Mouse (Mus musculus) heart, adult 2 months (tissue): ENCODE measurements around the gene Rnf138rt1. TPM values are rescaled to one million over a fixed set of nuclear protein-coding genes. Genes with fewer than 3 reads are reported as not detected.

Experiments
- DNase-seq, 2 experiments: peaks; one replicate each; pipeline ENCODE4 v3.0.0; 2021
- H3K27ac ChIP-seq: fragments of 200-600 bp; 2 replicates; pipeline ENCODE4 v1.8.1; 2022
- H3K27me3 ChIP-seq: fragments of 200-500 bp; 2 replicates; pipeline ENCODE4 v1.6.1; 2012; ENCODE audit warnings: mild to moderate bottlenecking, low read length, inconsistent platforms, mixed read lengths; ENCODE audit not compliant: control insufficient read depth, insufficient read depth
- H3K36me3 ChIP-seq: fragments of 200-500 bp; 2 replicates; pipeline ENCODE4 v1.6.1; 2012; ENCODE audit warnings: low read length, inconsistent platforms; ENCODE audit not compliant: control insufficient read depth, insufficient read depth
- H3K4me1 ChIP-seq: fragments of 200-500 bp; 2 replicates; pipeline ENCODE4 v1.6.1; 2011; ENCODE audit warnings: low read length; ENCODE audit not compliant: control insufficient read depth, insufficient read depth
- H3K4me3 ChIP-seq: fragments of 200-600 bp; 2 replicates; pipeline ENCODE4 v1.8.1; 2022
- H3K79me2 ChIP-seq: fragments of 200-500 bp; replicated peaks from 2 replicates; pipeline ENCODE4 v1.6.1; 2012; ENCODE audit warnings: mild to moderate bottlenecking, inconsistent platforms, low read length, moderate library complexity, mixed read lengths; ENCODE audit not compliant: control insufficient read depth, insufficient read depth
- H3K9ac ChIP-seq: fragments of 200-500 bp; 2 replicates; pipeline ENCODE4 v1.6.1; 2012; ENCODE audit warnings: low read depth, mild to moderate bottlenecking, control low read depth, inconsistent platforms, low read length, mixed read lengths
- CTCF ChIP-seq: fragments of 200-600 bp; IDR thresholded peaks from 2 replicates; pipeline ENCODE4 v1.8.1; 2022; ENCODE audit warnings: antibody characterized with exemption, mild to moderate bottlenecking, moderate library complexity
- EP300 ChIP-seq: fragments of 200-500 bp; IDR thresholded peaks from 2 replicates; pipeline ENCODE4 v1.6.1; 2011; ENCODE audit warnings: low read depth, low read length, control low read depth; ENCODE audit not compliant: insufficient read depth
- POLR2A ChIP-seq: fragments of 200-500 bp; IDR thresholded peaks from 2 replicates; pipeline ENCODE4 v1.6.1; 2011; ENCODE audit warnings: mild to moderate bottlenecking, low read depth, low read length, control low read depth; ENCODE audit not compliant: insufficient read depth
- WGBS: fragments of 180-500 bp; shearing (Covaris S2); methylation state at CpG from one replicate; pipeline ENCODE4 v1.1.7; 2018; 5-methylcytosine and 5-hydroxymethylcytosine counted together
- intact Hi-C: fragments of 180-260 bp; cut with DNase I; formaldehyde crosslinking; loops from one replicate; pipeline ENCODE4 v1.15.1; 2025
- long read RNA-seq: library from polyadenylated mRNA; stranded (forward); transcript quantifications from one replicate; pipeline ENCODE4 v2.0.0, GENCODE M21; 2021
- polyA plus RNA-seq: library from polyadenylated mRNA; depleted of rRNA; stranded (reverse); fragments of >200 nt; gene quantifications from 2 replicates; pipeline ENCODE4 v1.2.3, GENCODE M21; 2012; rRNA removed
- total RNA-seq, 2 experiments: library from RNA; stranded (reverse); gene quantifications; 2 replicates each; pipeline ENCODE4 v1.2.3; 2021

The Rnf138rt1 gene
- total RNA-seq (not detected), polyA plus RNA-seq (0.08 TPM in 1 of 2 replicates, not detected in the other)
- long read RNA-seq: 0 reads

DNA sequence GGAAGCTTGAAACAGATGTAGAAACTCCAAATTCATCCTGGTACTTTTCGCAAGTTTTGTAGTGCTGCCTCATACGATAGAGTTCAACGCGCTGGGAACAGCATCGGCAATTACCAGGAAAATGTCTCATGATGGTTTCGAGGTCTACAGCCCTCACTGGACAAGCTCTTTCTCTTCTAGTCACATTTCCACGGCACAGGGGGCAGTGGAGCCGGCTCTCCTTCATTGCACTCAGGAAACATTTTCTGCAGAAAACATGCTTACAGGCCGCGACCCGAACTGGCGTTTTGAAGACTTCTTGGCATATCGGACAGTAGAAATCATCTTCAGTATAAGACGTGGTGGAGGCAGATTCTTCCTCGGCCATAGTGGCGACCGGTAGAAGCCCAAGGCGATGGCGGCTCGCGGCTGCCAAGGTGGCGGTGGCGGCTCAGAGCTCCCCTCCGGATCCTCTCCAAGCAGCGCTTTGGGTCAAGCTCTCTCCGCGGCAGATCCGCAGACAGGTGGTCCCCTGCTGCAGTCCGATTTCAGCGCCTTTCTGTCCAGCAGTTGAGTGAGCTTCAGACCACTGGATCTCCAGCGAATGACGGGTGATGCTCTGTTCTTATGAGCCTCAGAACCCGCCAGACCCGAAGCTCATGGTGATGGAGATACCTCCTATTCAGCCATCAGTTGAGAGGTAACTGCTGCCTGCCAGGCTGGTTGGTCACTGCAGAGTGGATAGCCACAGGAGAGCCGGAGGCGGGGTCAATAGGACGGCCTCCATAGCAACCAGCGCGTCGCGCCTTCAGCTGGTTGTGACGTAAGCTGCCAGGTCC lies at the start of gene Rnf138rt1:
Gene Rnf138rt1, minus strand, starts transcription at position 713 of the 818 bp plus-strand sequence.
- no peak within 1 kb of the TSS for H3K27ac ChIP-seq
- TF ChIP-seq EP300 (no peak), POLR2A (no peak), CTCF (no peak)
- no peaks in the 10 kb centered on the region for H3K36me3 ChIP-seq
- WGBS: 22% methylated on average over 42 of the region's 42 CpGs
- H3K79me2 ChIP-seq: no peaks in the 10 kb centered on the region
- intact Hi-C loops: no loop called here
- H3K27me3 ChIP-seq: no peaks in the 10 kb centered on the region
- DNase-seq: peak; percentile 8 to 16
- H3K9ac ChIP-seq: no peak within 1 kb of the TSS
- no peaks in the 10 kb centered on the region for H3K4me1 ChIP-seq
- H3K4me3 ChIP-seq: peak within 1 kb of the TSS; percentile 4; the same call in 1 of the 2 replicates

- Histone ChIP-seq H3K4me3 (no peak overlapping the region), H3K9ac (no peak overlapping the region), H3K27me3 (no peaks in the 10 kb centered on the region), H3K79me2 (no peaks in the 10 kb centered on the region), H3K27ac (no peak overlapping the region), H3K36me3 (no peaks in the 10 kb centered on the region), H3K4me1 (no peaks in the 10 kb centered on the region)
- TF ChIP-seq CTCF (no peak), EP300 (no peak), POLR2A (no peak)
- intact Hi-C loops: no loop called here
- 40% methylated on average over 1 of the region's 1 CpGs for WGBS
- DNase-seq: no peak
Observed at GRCm38 (mm10) chrX:163807270-163807669, 46.1 kb upstream of the Rnf138rt1 start.

- no peak for DNase-seq
- Histone ChIP-seq H3K4me1 (no peaks in the 10 kb centered on the region), H3K4me3 (no peak overlapping the region), H3K9ac (no peak overlapping the region), H3K27ac (no peak overlapping the region), H3K27me3 (no peaks in the 10 kb centered on the region), H3K36me3 (no peaks in the 10 kb centered on the region), H3K79me2 (no peaks in the 10 kb centered on the region)
- intact Hi-C loops: no loop called here
- 51% methylated on average over 3 of the region's 3 CpGs for WGBS
- TF ChIP-seq EP300 (no peak), POLR2A (no peak), CTCF (no peak)
Observed at GRCm38 (mm10) chrX:163766290-163766689, 5.2 kb upstream of the Rnf138rt1 start.

GRCm38 (mm10) chrX:163761435-163761828 lies 303 bp upstream of the Rnf138rt1 start:
- no peaks in the 10 kb centered on the region for H3K4me1 ChIP-seq
- no peak for TF ChIP-seq EP300
- no peak for TF ChIP-seq POLR2A
- no peak for TF ChIP-seq CTCF
- no peak overlapping the region for H3K27ac ChIP-seq
- H3K27me3 ChIP-seq: no peaks in the 10 kb centered on the region
- intact Hi-C loops: no loop called here
- no peak for DNase-seq
- H3K9ac ChIP-seq: no peak overlapping the region
- no peak overlapping the region for H3K4me3 ChIP-seq
- H3K79me2 ChIP-seq: no peaks in the 10 kb centered on the region
- WGBS: 35% methylated on average over 10 of the region's 10 CpGs
- no peaks in the 10 kb centered on the region for H3K36me3 ChIP-seq

GRCm38 (mm10) chrX:163745996-163746395 lies 15.1 kb downstream of the Rnf138rt1 start:
- H3K79me2 ChIP-seq: no peaks in the 10 kb centered on the region
- no peaks in the 10 kb centered on the region for H3K4me1 ChIP-seq
- no peaks in the 10 kb centered on the region for H3K27me3 ChIP-seq
- intact Hi-C loops: no loop called here
- no peak overlapping the region for H3K9ac ChIP-seq
- TF ChIP-seq CTCF: no peak
- no peak for TF ChIP-seq EP300
- no peak for TF ChIP-seq POLR2A
- 81% methylated on average over 6 of the region's 6 CpGs for WGBS
- no peak for DNase-seq
- no peak overlapping the region for H3K4me3 ChIP-seq
- no peaks in the 10 kb centered on the region for H3K36me3 ChIP-seq
- no peak overlapping the region for H3K27ac ChIP-seq

GRCm38 (mm10) chrX:163743896-163744295 lies 17.2 kb downstream of the Rnf138rt1 start:
- no peak for DNase-seq
- WGBS: 66% methylated on average over 2 of the region's 2 CpGs
- no peak overlapping the region for H3K27ac ChIP-seq
- H3K9ac ChIP-seq: no peak overlapping the region
- no peaks in the 10 kb centered on the region for H3K79me2 ChIP-seq
- intact Hi-C loops: no loop called here
- H3K4me1 ChIP-seq: no peaks in the 10 kb centered on the region
- no peak for TF ChIP-seq EP300
- TF ChIP-seq CTCF: no peak
- TF ChIP-seq POLR2A: no peak
- H3K36me3 ChIP-seq: no peaks in the 10 kb centered on the region
- H3K27me3 ChIP-seq: no peaks in the 10 kb centered on the region
- H3K4me3 ChIP-seq: no peak overlapping the region
